Mouse (Mus musculus): ENCODE measurements around the gene Ccdc154.
"Not testable (repeated sequence)": the region's sequence is repeated elsewhere in the genome, so short reads cannot be mapped to it uniquely, and the experiment has no call there.

Ccdc154 gene

DNA sequence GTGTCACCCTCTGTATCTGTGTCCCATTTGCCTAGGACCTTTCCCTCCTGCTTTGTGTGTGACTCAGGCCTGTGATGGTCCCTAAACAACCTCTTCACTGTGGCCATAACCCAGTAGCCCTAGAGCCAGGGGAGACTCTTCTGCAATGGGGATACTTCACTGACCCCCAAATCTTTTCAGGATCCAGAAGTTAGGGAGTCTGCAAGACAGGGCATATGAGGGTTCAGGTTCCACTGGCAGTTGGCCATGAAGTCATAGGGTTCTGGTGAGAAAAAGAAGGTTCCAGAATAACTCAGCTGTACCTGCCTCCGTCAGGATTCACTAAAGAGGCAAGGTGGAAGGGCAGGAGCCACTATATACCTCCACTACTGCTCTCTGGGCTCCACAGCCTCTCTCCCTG lies at the start of gene Ccdc154:
TSS of gene Ccdc154 (plus strand) at position 301 of the 400 bp plus-strand sequence.
- no peak for DNase-seq

DNA sequence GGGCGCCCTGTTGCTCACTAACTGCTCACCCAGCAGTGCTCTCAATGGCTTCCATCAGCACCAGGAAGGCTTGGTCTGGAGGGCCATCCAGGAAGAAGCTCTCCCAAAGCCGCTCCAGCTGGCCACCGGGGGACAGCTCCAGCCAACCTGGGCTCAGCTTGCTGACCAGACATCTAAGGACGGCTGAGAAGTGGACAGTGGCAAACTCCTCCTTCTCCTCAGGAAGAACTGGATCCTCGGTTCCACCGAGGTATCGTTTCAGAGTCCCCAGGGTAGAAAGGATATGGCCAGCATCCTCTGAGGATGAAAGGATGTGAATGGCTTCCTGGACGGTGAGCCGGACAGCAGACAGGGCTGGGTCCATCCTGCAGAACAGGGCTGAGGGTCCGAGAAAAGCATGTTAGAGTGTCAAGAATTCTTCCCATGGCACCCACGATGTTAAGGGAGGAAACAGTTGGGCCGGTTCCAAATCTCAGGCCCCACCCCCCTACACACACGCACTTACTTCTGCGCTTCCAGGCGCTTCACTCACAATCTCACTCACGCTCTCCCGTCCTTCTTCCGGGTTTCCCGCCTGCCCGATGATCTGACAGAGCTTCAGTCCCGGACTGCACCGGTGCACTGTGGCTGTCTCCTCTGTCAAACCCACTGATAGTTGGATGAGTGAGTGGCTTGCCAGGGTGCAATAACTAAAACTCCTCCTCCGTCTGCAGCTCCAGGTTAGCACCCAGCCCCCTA lies 47.2 kb upstream of the Ccdc154 start:
- DNase-seq, result peak; percentile 30 to 43

- peak; percentile 97 to 98 for DNase-seq
Observed at GRCm38 (mm10) chr17:25115664-25116432, 46.4 kb upstream of the Ccdc154 start, which contains the start of gene Telo2. Telo2 (minus strand) TSS chr17:25115967.

GRCm38 (mm10) chr17:25117263-25117662 lies 45.0 kb upstream of the Ccdc154 start:
- peak in 1 of 2 experiments; percentile 47 for DNase-seq

- DNase-seq, result no peak
Observed at GRCm38 (mm10) chr17:25120406-25120805, 41.9 kb upstream of the Ccdc154 start, which contains the start of gene Ptx4. Ptx4 (plus strand) TSS chr17:25120760.

DNA sequence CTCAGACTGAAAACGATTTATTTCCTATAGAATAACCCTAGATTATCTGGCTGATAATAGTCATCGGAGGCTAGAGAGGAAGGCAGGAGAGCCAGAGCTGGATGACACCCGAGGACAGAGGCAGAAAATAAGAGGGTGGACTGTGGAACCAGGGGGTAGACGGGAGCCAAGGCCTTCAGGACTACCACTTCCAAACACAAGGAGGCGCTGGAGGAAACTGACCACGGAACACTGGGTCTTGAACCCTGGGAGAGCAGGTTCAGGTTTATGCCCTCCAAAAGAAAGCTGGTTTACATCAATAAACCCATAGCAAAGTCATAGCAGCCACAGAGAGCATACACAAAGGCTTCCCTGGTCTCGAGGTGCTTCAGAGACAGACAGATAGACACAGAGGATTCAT lies 38.3 kb upstream of the Ccdc154 start:
- DNase-seq, result no peak

DNA sequence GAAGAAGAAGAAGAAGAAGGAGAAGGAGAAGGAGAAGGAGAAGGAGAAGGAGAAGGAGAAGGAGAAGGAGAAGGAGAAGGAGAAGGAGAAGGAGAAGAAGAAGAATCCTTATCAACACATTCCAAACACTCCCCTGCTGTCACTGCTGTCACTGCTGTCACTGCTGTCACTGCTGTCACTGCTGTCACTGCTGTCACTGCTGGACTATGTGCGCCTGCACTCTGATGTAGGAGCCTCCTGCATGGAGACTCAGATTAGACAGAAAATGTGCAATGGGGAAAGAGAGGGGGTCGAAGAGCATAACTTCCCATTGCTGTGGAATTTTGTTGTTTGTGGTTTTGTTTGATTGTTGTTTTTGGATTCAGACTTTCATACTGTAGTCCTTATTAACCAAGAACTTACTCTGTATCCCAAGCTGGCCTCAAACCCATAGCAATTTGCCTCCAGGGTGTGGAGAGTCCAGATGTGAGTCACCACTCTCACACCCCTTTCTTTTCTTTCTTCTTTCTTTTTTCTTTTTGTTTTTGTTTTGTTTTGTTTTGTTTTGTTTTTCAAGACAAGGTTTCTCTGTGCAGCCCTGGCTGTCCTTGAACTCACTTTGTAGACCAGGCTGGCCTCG lies 36.7 kb upstream of the Ccdc154 start:
- not testable (repeated sequence) for DNase-seq

DNA sequence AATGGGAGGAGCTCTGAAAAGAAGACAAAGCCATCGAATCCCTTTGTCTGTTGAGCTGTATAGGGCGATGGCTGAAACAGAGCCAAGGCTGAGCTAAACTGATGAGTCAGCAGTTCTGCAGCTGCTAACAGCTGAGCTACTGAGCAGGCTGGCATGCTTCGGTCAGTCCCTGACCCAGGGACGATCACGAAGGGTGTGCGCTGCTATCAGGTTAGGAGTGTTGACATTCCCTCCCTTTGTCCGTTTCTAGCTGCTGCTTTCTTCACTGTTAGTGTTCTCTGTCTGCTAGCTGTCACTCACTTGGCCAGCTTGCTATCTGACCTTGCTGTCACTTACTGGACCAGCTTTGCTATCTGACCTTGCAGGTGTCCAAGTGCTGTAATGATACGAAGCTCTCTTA lies 35.2 kb upstream of the Ccdc154 start:
- DNase-seq, result no peak

DNA sequence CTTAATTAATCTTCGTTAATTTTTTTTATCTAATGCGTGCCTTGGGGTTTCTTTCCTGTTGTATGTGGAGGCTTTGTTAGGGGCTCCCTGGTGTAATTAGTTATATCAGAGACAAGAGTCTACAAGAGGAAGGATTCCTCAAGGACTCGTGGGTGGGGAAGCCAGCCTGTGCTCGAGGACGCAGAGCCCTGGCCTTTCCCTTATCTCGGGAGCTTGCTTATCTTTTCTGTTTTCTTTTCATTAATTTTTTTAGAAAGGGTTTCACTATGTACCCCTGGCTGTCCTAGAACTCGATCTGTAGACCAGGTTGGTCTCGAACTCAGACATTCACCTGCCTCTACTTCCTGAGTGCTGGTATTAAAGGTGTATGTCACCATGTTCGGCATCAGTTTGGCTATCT lies 34.6 kb upstream of the Ccdc154 start:
- no peak for DNase-seq

DNA sequence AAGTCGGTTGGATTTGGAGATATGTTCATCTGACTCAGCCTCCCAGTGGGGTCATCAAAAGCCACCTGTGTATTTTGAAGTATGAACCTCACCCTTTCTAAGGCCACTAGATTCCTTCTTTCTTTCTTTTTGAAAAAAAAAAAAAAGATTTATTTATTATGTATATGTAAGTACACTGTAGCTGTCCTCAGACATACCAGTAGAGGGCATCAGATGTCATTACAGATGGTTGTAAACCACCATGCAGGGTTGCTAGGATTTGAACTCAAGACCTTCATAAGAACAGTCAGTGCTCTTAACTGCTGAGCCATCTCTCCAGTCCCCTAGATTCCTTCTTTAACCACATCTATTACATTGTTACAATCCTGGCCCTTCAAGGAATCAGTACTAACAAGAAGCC lies 32.2 kb upstream of the Ccdc154 start:
- no peak for DNase-seq

GRCm38 (mm10) chr17:25133275-25133698 lies 29.0 kb upstream of the Ccdc154 start, which contains the start of gene Clcn7:
Clcn7 (plus strand) TSS chr17:25133391.
- peak; percentile 98 to 99 for DNase-seq

- no peak for DNase-seq
Observed at GRCm38 (mm10) chr17:25135622-25136021, 26.6 kb upstream of the Ccdc154 start.

DNA sequence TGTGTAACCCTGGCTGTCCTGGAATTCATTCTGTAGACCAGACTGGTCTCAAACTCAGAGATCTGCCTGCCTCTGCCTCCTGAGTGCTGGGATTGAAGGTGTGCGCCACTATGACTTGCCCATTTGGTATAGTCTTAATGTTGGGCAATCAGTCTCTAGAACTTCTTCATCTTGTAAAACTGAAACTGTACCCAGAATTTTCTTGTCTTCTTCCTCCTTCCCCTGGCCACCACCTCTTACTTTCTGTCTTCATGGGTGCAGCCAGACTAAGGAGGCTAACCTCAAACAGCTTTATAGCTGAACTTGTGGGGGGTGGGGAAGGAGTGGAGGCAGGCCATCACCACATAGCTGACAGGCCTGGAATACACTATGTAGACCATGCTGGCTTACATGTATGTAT lies 23.5 kb upstream of the Ccdc154 start:
- no peak for DNase-seq

GRCm38 (mm10) chr17:25139960-25140359 lies 22.3 kb upstream of the Ccdc154 start:
- DNase-seq, result peak; percentile 26 to 37

GRCm38 (mm10) chr17:25163387-25163786 lies 1.1 kb downstream of the Ccdc154 start:
- no peak for DNase-seq

- no peak for DNase-seq
Observed at GRCm38 (mm10) chr17:25164770-25165169, 2.5 kb downstream of the Ccdc154 start.

DNA sequence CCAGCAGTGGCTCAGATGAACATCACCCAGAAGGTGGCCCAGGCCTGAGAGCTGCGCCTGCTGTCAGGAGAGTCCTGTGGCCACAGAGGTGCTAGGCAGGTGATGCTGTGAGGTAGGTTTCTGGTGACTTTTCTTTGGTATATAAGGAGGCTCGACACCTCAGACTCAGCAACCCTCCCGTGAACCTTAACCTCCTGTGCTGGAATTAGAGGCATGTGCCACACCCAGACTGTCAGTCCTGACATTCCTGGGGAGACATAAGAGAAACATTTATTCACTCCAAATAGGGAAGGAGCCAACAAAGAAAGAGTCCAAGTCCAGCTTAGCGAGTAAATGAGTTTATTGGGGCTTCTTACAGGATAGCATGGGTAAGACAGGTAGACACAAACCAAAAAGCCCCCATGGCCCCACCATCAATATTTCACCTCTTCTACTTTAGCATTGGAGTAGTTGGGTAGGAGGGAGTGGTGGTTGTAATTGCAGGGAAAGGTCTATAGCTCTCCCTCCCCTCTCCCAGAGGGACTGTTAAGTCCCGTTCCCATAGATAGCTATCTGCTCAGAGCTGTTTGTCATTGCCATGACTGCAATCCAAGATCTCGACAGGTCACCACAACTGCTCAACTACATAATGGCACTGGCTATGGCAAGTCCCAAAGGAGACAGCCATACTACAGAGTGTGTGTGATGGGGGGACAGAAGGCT lies 3.9 kb downstream of the Ccdc154 start:
- no peak for DNase-seq

- DNase-seq, result no peak
Observed at GRCm38 (mm10) chr17:25169706-25170105, 7.4 kb downstream of the Ccdc154 start.

GRCm38 (mm10) chr17:25172558-25172957 lies 10.3 kb downstream of the Ccdc154 start:
- DNase-seq, result no peak

DNA sequence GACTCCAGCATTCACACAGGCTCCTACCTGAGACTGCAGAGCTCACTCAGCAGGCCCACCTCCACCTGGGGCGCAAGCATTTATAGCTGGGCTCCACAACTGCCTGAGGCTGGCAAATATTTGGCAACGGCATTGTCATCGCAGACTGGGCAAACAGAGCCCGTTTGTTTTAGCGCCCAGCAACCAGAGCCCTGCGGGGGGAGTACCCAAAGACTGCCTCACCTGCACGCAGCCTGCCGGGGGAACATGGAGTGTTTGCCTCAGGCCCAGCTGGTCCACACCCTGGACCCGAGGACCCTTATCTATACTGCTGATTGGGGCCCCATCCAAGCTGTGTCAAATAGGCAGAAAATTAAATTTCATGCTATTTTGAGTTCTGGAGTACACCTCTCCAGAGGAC lies 13.2 kb downstream of the Ccdc154 start, which contains the start of gene Gm38655:
TSS of gene Gm38655 (minus strand) at position 61 of the 400 bp plus-strand sequence.
- DNase-seq, result peak in 1 of 2 experiments; percentile 16

DNA sequence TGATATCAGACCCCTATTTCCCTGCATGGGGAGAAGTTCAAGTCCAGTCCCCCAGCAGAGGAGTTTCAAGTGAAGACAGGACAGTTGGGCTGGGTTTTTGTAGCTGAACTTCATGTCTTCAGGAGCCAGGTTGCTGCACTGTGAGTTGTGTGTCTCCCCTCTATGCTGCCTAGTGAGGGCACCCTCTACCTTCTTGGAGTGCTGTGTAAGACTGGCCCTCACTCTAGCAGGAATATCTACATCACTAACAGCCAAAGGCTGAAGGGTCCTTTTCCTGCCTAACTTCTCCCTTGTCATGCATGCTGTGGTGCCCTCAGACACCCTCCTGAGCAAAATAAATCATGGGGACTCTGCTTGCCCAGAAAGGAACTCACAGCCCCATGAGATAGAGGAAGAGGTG lies 21.0 kb downstream of the Ccdc154 start:
- DNase-seq, result no peak

GRCm38 (mm10) chr17:25184129-25184691 lies 21.9 kb downstream of the Ccdc154 start, which contains the start of gene BC003965:
BC003965 (plus strand) TSS chr17:25184554.
- peak; percentile 99 for DNase-seq
